Comparison of ENCODE assay signal across 8 mouse cellular contexts in genomic region chr14:31130236-31131220, GRCm38 (mm10). TPM values are rescaled to one million over a fixed set of nuclear protein-coding genes. Genes with fewer than 3 reads are reported as not detected.
DNase-seq lines count a peak whose midpoint lies in the region; ATAC-seq and TF ChIP-seq lines count a peak whose summit lies in the region.

Gene Nt5dc2 (plus strand): TSS chr14:31131053.

- peak within 1 kb of the TSS; percentile 25 to 83 (median 32) for H3K4me3 ChIP-seq in CH12.LX (replicated peaks in 1 of 3; ENCODE audit: low read depth in 2 of 3, low read length in 2 of 3, poor library complexity in 1 of 3)
- H3K4me3 ChIP-seq in bone marrow macrophage, adult 2 months (ENCODE audit: insufficient read depth, low read length), result peak within 1 kb of the TSS; percentile 94
- peak within 1 kb of the TSS; percentile 93 for H3K4me3 ChIP-seq in forebrain, embryonic 11.5 days (ENCODE audit: low read depth, low read length)
- H3K4me3 ChIP-seq in heart, postnatal 0 days (ENCODE audit: low read depth, low read length), result peak within 1 kb of the TSS; percentile 61

- TF ChIP-seq RAD21 in CH12.LX (IDR thresholded peaks at IDR 0.05; ENCODE audit: low read depth, low read length), result no peak; the same call in 1 of the 2 replicates

- H3K27ac ChIP-seq in CH12.LX (ENCODE audit: insufficient read depth, low read depth), result peak within 1 kb of the TSS; percentile 2; the same call in 1 of the 2 replicates
- H3K27ac ChIP-seq in bone marrow macrophage, adult 2 months (ENCODE audit: insufficient read depth, low read depth, low read length), result no peak within 1 kb of the TSS
- peak within 1 kb of the TSS; percentile 84 for H3K27ac ChIP-seq in forebrain, embryonic 11.5 days (ENCODE audit: low read depth, low read length)
- peak within 1 kb of the TSS; percentile 72 for H3K27ac ChIP-seq in heart, postnatal 0 days (ENCODE audit: low read depth)

- peak; percentile 85 for ATAC-seq in forebrain, embryonic 11.5 days (replicated peaks; ENCODE audit: low FRiP score)
- ATAC-seq in heart, postnatal 0 days (ENCODE audit: insufficient read depth, low read depth), result peak; percentile 70

- H3K79me2 ChIP-seq in CH12.LX (replicated peaks; ENCODE audit: control insufficient read depth, extremely low read depth, insufficient read depth, poor library complexity, severe bottlenecking), result peaks cover 11% of the 10 kb centered on the region

- no peak for DNase-seq in CH12.LX (ENCODE audit: extremely low read depth)
- DNase-seq in forebrain, embryonic 11.5 days (ENCODE audit: low spot score), result peak; percentile 98
- DNase-seq in heart, postnatal 0 days (ENCODE audit: low spot score), result peak; percentile 84
- peak; percentile 24 for DNase-seq in large intestine, adult 2 months (ENCODE audit: low read depth, low spot score)
- DNase-seq in lung, postnatal 10 days, result peak; percentile 95
- peak; percentile 80 for DNase-seq in ovary, postnatal 14 days (ENCODE audit: low spot score)
- DNase-seq in thymus, postnatal 36 days, result peak; percentile 89 to 93

- TF ChIP-seq CTCF in CH12.LX (conservative IDR thresholded peaks at IDR 0.05 in 1 of 2, IDR thresholded peaks at IDR 0.05 in 1 of 2; ENCODE audit: low read depth in 2 of 2, low read length in 2 of 2), result peak in 1 of 2 experiments; percentile 38; a peak in 2 of 4 replicates
- TF ChIP-seq CTCF in bone marrow macrophage, adult 2 months (IDR thresholded peaks at IDR 0.05; ENCODE audit: low read depth, low read length), result no peak
- TF ChIP-seq CTCF in heart, postnatal 0 days (IDR thresholded peaks at IDR 0.05; ENCODE audit: low read depth), result no peak; the same call in 1 of the 2 replicates

- H3K4me2 ChIP-seq in CH12.LX (ENCODE audit: insufficient read depth, low read depth, poor library complexity, severe bottlenecking), result peak within 1 kb of the TSS; percentile 80
- H3K4me2 ChIP-seq in forebrain, embryonic 11.5 days (ENCODE audit: low read depth, low read length, severe bottlenecking), result peak within 1 kb of the TSS; percentile 90
- H3K4me2 ChIP-seq in heart, postnatal 0 days (ENCODE audit: low read depth, low read length), result peak within 1 kb of the TSS; percentile 80

- H3K36me3 ChIP-seq in CH12.LX (replicated peaks in 1 of 2; ENCODE audit: control insufficient read depth in 1 of 2, insufficient read depth in 1 of 2, low read length in 1 of 2), result peaks cover 5 to 14% of the 10 kb centered on the region in 2 experiments
- H3K36me3 ChIP-seq in forebrain, embryonic 11.5 days (ENCODE audit: control insufficient read depth, insufficient read depth, low read length), result peaks cover 6% of the 10 kb centered on the region
- H3K36me3 ChIP-seq in heart, postnatal 0 days (replicated peaks; ENCODE audit: control insufficient read depth, insufficient read depth, low read length), result peaks cover 5% of the 10 kb centered on the region

- no peak for TF ChIP-seq EP300 in CH12.LX (IDR thresholded peaks at IDR 0.05; ENCODE audit: low read length)
- no peak for TF ChIP-seq EP300 in heart, postnatal 0 days (IDR thresholded peaks at IDR 0.05; ENCODE audit: low read depth)

- dilution Hi-C loops in CH12.LX (cut with MboI; ENCODE audit: extremely low pct_ligation_motif_present, extremely low pct_unique_long_range_greater_than_20kb, low sequenced_read_pairs), result no loop called here

- no peaks in the 10 kb centered on the region for H3K9me3 ChIP-seq in CH12.LX (replicated peaks; ENCODE audit: low read length)
- H3K9me3 ChIP-seq in forebrain, embryonic 11.5 days (ENCODE audit: control insufficient read depth, low read length), result no peaks in the 10 kb centered on the region
- no peaks in the 10 kb centered on the region for H3K9me3 ChIP-seq in heart, postnatal 0 days (replicated peaks; ENCODE audit: control insufficient read depth, low read length)

- TF ChIP-seq POLR2A in CH12.LX (IDR thresholded peaks at IDR 0.05; ENCODE audit: low read depth, low read length), result peak; percentile 59
- TF ChIP-seq POLR2A in bone marrow macrophage, adult 2 months (IDR thresholded peaks at IDR 0.05; ENCODE audit: borderline replicate concordance, low read depth, low read length), result no peak

- peaks cover 33% of the 10 kb centered on the region for H3K27me3 ChIP-seq in CH12.LX (replicated peaks)
- H3K27me3 ChIP-seq in forebrain, embryonic 11.5 days (ENCODE audit: control insufficient read depth, insufficient read depth, low read length), result no peaks in the 10 kb centered on the region
- H3K27me3 ChIP-seq in heart, postnatal 0 days (ENCODE audit: control insufficient read depth, insufficient read depth, low read length), result no peaks in the 10 kb centered on the region

- H3K4me1 ChIP-seq in CH12.LX (ENCODE audit: control insufficient read depth in 1 of 2, insufficient read depth in 2 of 2), result peaks cover 13 to 19% of the 10 kb centered on the region in 2 experiments
- peaks cover 29% of the 10 kb centered on the region for H3K4me1 ChIP-seq in bone marrow macrophage, adult 2 months (ENCODE audit: control insufficient read depth, insufficient read depth, low read length)
- peaks cover 24% of the 10 kb centered on the region for H3K4me1 ChIP-seq in forebrain, embryonic 11.5 days (replicated peaks; ENCODE audit: control insufficient read depth, insufficient read depth, low read length)
- H3K4me1 ChIP-seq in heart, postnatal 0 days (ENCODE audit: control insufficient read depth, insufficient read depth), result peaks cover 55% of the 10 kb centered on the region

- in situ Hi-C loops in CH12.LX (cut with MboI; ENCODE audit: low pct_ligation_motif_present, low pct_unique_long_range_greater_than_20kb, low sequenced_read_pairs), result no loop called here

- peak within 1 kb of the TSS; percentile 48 for H3K9ac ChIP-seq in CH12.LX (ENCODE audit: insufficient read depth, low read depth)
- H3K9ac ChIP-seq in forebrain, embryonic 11.5 days (ENCODE audit: low read length), result peak within 1 kb of the TSS; percentile 90
- H3K9ac ChIP-seq in heart, postnatal 0 days (replicated peaks; ENCODE audit: low read depth, low read length), result peak within 1 kb of the TSS; percentile 71

- 7% methylated on average over 41 of the region's 63 CpGs for WGBS in forebrain, embryonic 11.5 days
- WGBS in heart, postnatal 0 days, result 3% methylated on average over 53 of the region's 63 CpGs
- WGBS in large intestine, adult 2 months, result 4% methylated on average over 62 of the region's 63 CpGs

TF ChIP-seq in CH12.LX, 34 proteins besides CTCF, POLR2A, EP300 and RAD21:
- TF ChIP-seq SIN3A (IDR thresholded peaks at IDR 0.05; ENCODE audit: low read length) (0 out of 2 replicates have a peak, but pooled peaks have one; percentile 31), BHLHE40 (IDR thresholded peaks at IDR 0.05; ENCODE audit: low read depth, low read length) (no peak), RCOR1 (conservative IDR thresholded peaks at IDR 0.05; ENCODE audit: low read depth, low read length) (no peak), NELFE (IDR thresholded peaks at IDR 0.05; ENCODE audit: low read depth, low read length) (no peak), MXI1 (IDR thresholded peaks at IDR 0.05; ENCODE audit: low read depth, low read length) (peak; percentile 33; the same call in 1 of the 2 replicates), JUND (conservative IDR thresholded peaks at IDR 0.05; ENCODE audit: low read depth, low read length) (no peak), MAFK (IDR thresholded peaks at IDR 0.05; ENCODE audit: insufficient replicate concordance, low read length) (peak; percentile 77; the same call in 1 of the 2 replicates), GABPA (IDR thresholded peaks at IDR 0.05; ENCODE audit: insufficient replicate concordance, low read depth, low read length) (no peak), MAZ (IDR thresholded peaks at IDR 0.05; ENCODE audit: low read depth, low read length) (peak; percentile 59; the same call in 1 of the 2 replicates), IRF4 (IDR thresholded peaks at IDR 0.05; ENCODE audit: low read depth, low read length) (no peak), MYC (IDR thresholded peaks at IDR 0.05; ENCODE audit: low read depth, low read length) (no peak), POLR2AphosphoS2 (IDR thresholded peaks at IDR 0.05; ENCODE audit: low read depth, low read length) (no peak), ETS1 (conservative IDR thresholded peaks at IDR 0.05; ENCODE audit: low read depth, low read length) (no peak), ZC3H11A (IDR thresholded peaks at IDR 0.05; ENCODE audit: low read depth, low read length) (no peak), UBTF (IDR thresholded peaks at IDR 0.05; ENCODE audit: low read depth, low read length) (no peak), CHD2 (IDR thresholded peaks at IDR 0.05; ENCODE audit: low read length) (no peak), NRF1 (IDR thresholded peaks at IDR 0.05; ENCODE audit: low read depth, low read length) (0 out of 2 replicates have a peak, but pooled peaks have one; percentile 31), TCF12 (IDR thresholded peaks at IDR 0.05; ENCODE audit: low read depth, low read length) (0 out of 2 replicates have a peak, but pooled peaks have one; percentile 17), ZKSCAN1 (IDR thresholded peaks at IDR 0.05; ENCODE audit: borderline replicate concordance, low read depth, low read length) (no peak)

RNA-seq across cellular contexts. Expression of gene Nt5dc2, which starts in this region (rescaled TPM):
- total RNA-seq in CH12.LX (2012; rRNA removed), result 41.6 and 52.5 TPM in 2 replicates
- total RNA-seq in CH12.LX (2014; rRNA removed), result 2.9 and 4.0 TPM in 2 replicates
- 3.3 and 5.7 TPM in 2 replicates for polyA plus RNA-seq in CH12.LX (2012; ENCODE audit: insufficient read length, low read depth)
- polyA plus RNA-seq in bone marrow macrophage, adult 2 months (2012; ENCODE audit: insufficient read depth, insufficient read length, missing spikeins), result 135 and 136 TPM in 2 replicates
- polyA plus RNA-seq in forebrain, embryonic 11.5 days (2014; fragmentation: Nextera tagmentation; extraction: Ambion mirVana), result 565 and 637 TPM in 2 replicates
- total RNA-seq in heart, postnatal 0 days (2014; rRNA removed; ENCODE audit: low replicate concordance), result 212 and 269 TPM in 2 replicates
- 146 and 158 TPM in 2 replicates for polyA plus RNA-seq in heart, postnatal 0 days (2015; fragmentation: Nextera tagmentation; extraction: Ambion mirVana)
- polyA plus RNA-seq in large intestine, adult 2 months (2012; rRNA removed), result 9.5 and 9.8 TPM in 2 replicates

Comparison
In these comparisons a context has a peak if more than half of its experiments do, and no peak if none do; other contexts are left out.
1. RNA of gene Nt5dc2 (polyA plus RNA-seq): 565 to 637 TPM in forebrain, embryonic 11.5 days, 146 to 158 TPM in heart, postnatal 0 days and 135 to 136 TPM in bone marrow macrophage, adult 2 months; 9.5 to 9.8 TPM in large intestine, adult 2 months and 3.3 to 5.7 TPM in CH12.LX; every median in the first group is over 10 times any median in the second.
2. H3K4me3 ChIP-seq: peak in every context shown above with its lines; median percentile 94 in bone marrow macrophage, adult 2 months; 93 in forebrain, embryonic 11.5 days; 61 in heart, postnatal 0 days; 32 in CH12.LX.
3. Peak in every context shown above with its lines, with median percentiles within 50 percentile points of each other: H3K4me2 ChIP-seq and H3K9ac ChIP-seq.